Mouse (Mus musculus): ENCODE measurements around the gene Zc3h14.

DNA sequence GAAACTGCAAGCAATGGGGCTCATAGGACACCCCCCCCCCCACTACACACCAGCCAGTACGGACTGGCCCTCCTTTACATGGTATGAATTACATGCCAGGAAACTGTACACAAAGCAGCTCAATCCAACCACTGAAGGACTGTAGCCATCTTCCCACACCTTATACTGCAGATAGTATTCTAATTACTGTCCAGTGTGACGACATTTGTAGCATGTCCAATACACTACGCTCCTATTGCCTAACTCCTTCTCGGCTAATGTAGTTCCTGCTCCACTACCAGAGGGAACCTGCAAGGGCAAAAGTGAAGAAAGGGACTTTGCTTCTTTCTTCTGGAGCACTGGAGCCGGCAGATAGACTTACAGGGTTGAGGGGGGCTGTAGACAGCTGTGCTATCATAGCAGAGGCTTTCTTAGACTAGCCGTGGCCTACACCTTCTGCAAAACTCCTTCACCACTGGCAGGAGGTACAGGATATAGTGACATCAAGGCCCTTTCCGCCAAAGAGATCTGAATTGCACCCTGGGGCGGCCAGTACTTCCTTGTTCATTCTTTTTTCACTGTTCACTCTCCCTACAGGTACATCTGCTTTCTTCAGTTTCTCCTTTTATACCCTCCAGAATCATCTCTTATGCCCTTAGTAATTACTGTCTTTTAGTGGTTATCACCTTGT, 86.3 kb downstream of the Zc3h14 start:
- TF ChIP-seq POLR2AphosphoS2 (IDR thresholded peaks at IDR 0.05; ENCODE audit: insufficient read length, low read depth) (no peak), MAX (IDR thresholded peaks at IDR 0.05; ENCODE audit: low read depth) (no peak), POLR2A (IDR thresholded peaks at IDR 0.05; ENCODE audit: insufficient read length, low read depth) (no peak), MYOG (IDR thresholded peaks at IDR 0.05; ENCODE audit: control insufficient read depth in 1 of 3, insufficient read depth in 1 of 3, insufficient read length in 2 of 3, low read depth in 2 of 3) (no peak), TCF12 (IDR thresholded peaks at IDR 0.05; ENCODE audit: insufficient read depth, poor library complexity, severe bottlenecking) (no peak), USF1 (IDR thresholded peaks at IDR 0.05; ENCODE audit: low read depth) (no peak), SRF (IDR thresholded peaks at IDR 0.05; ENCODE audit: control insufficient read depth, insufficient read length, low read depth) (no peak), MYOD1 (IDR thresholded peaks at IDR 0.05; ENCODE audit: control insufficient read depth in 1 of 3, insufficient read length in 2 of 3, low read depth in 2 of 3) (no peak)

Measured in myocyte (in vitro differentiated cells).